Mouse (Mus musculus): ENCODE measurements around the gene Lrmp.

DNA sequence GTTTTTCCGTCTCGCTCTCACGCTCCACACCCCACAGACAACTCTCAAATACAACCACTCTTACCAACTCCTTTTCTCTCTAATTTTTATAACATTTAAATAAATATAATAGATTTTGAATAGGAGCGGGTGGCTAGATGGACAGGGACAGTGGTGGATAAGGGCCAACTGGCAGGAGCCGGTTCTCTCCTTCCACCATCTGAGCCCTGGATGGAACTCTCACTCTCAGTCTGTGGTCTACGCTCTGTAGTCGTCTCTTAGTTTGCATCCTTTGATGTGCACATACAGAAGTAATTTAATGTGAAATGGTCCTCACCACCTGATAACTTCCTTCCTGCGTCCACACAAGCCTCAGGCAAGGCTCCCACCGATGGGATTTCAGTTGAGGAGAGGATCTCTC lies 39.2 kb upstream of the Lrmp start:
- TF ChIP-seq POLR2A (IDR thresholded peaks at IDR 0.05; ENCODE audit: extremely low read depth, insufficient read depth, low read length) (no peak), CTCF (IDR thresholded peaks at IDR 0.05; ENCODE audit: extremely low read depth, insufficient read depth, low read length) (no peak)
